Mouse (Mus musculus) heart, embryonic 14.5 days (tissue): Measurements from ENCODE around the gene N4bp2l1. TPM values are rescaled to one million over a fixed set of nuclear protein-coding genes. Genes with fewer than 3 reads are reported as not detected.
A peak's percentile ranks its signal among the peaks of the same experiment; 100 is the strongest.

ENCODE experiments used
- ATAC-seq: fragments of 200-750 bp; cut with Nextera tagmentation; 2 replicates; pipeline ENCODE4 v1.8.0; 2017; ENCODE audit warnings: low read depth, moderate TSS enrichment; ENCODE audit not compliant: insufficient number of reproducible peaks, insufficient read depth, low FRiP score
- H3K27ac ChIP-seq, 2 experiments: fragments of 200-500 bp in 1 of 2; fragments of 300-500 bp in 1 of 2; sonication (generic) in 1 of 2; replicated peaks in 1 of 2; 2 replicates each; pipeline ENCODE4 v1.5.1; 2012 to 2014; ENCODE audit warnings: low read depth in 2 of 2, low read length in 2 of 2, control low read depth in 1 of 2, mild to moderate bottlenecking in 1 of 2, mixed read lengths in 1 of 2; ENCODE audit not compliant: control insufficient read depth in 1 of 2, insufficient read depth in 1 of 2
- H3K27me3 ChIP-seq: fragments of 300-500 bp; sonication (generic); 2 replicates; pipeline ENCODE4 v1.6.1; 2014; ENCODE audit warnings: mild to moderate bottlenecking, low read length, control low read depth; ENCODE audit not compliant: control insufficient read depth, insufficient read depth
- H3K36me3 ChIP-seq: fragments of 300-500 bp; sonication (generic); 2 replicates; pipeline ENCODE4 v1.6.1; 2014; ENCODE audit warnings: mild to moderate bottlenecking, control low read depth, low read length, mixed read lengths; ENCODE audit not compliant: control insufficient read depth, insufficient read depth
- H3K4me1 ChIP-seq, 2 experiments: fragments of 200-500 bp in 1 of 2; fragments of 300-500 bp in 1 of 2; sonication (generic) in 1 of 2; 2 replicates each; pipeline ENCODE4 v1.6.1; 2012 to 2014; ENCODE audit warnings: low read length in 2 of 2, control low read depth in 1 of 2, mixed read lengths in 1 of 2; ENCODE audit not compliant: control insufficient read depth in 2 of 2, insufficient read depth in 2 of 2
- H3K4me2 ChIP-seq: fragments of 300-500 bp; sonication (generic); 2 replicates; pipeline ENCODE4 v1.6.1; 2014; ENCODE audit warnings: mild to moderate bottlenecking, low read length
- H3K4me3 ChIP-seq, 2 experiments: fragments of 200-500 bp in 1 of 2; fragments of 300-500 bp in 1 of 2; sonication (generic) in 1 of 2; 2 replicates each; pipeline ENCODE4 v1.5.1; 2012 to 2014; ENCODE audit warnings: low read length in 2 of 2, mild to moderate bottlenecking in 2 of 2, control low read depth in 1 of 2, low read depth in 1 of 2, moderate library complexity in 1 of 2; ENCODE audit not compliant: control insufficient read depth in 1 of 2, insufficient read depth in 1 of 2
- H3K9ac ChIP-seq: fragments of 300-500 bp; sonication (generic); 2 replicates; pipeline ENCODE4 v1.6.1; 2014; ENCODE audit warnings: mild to moderate bottlenecking, low read length
- H3K9me3 ChIP-seq: fragments of 300-500 bp; sonication (generic); 2 replicates; pipeline ENCODE4 v1.6.1; 2016; ENCODE audit warnings: low read length, control low read depth; ENCODE audit not compliant: control insufficient read depth
- WGBS: fragments of 180-500 bp; shearing (Covaris S2); extraction: QIAGEN DNeasy Blood & Tissue Kit; methylation state at CpG from one replicate; pipeline ENCODE4 v1.1.7; 2014; 5-methylcytosine and 5-hydroxymethylcytosine counted together
- polyA plus RNA-seq: library from polyadenylated mRNA; unstranded; fragments of >200 nt; fragmentation: Nextera tagmentation; extraction: Ambion mirVana; gene quantifications from 2 replicates; pipeline ENCODE4 v1.2.1, GENCODE M21; 2014

The N4bp2l1 gene
- polyA plus RNA-seq, 1 experiment from 2014 or later, result 3.6 TPM

DNA sequence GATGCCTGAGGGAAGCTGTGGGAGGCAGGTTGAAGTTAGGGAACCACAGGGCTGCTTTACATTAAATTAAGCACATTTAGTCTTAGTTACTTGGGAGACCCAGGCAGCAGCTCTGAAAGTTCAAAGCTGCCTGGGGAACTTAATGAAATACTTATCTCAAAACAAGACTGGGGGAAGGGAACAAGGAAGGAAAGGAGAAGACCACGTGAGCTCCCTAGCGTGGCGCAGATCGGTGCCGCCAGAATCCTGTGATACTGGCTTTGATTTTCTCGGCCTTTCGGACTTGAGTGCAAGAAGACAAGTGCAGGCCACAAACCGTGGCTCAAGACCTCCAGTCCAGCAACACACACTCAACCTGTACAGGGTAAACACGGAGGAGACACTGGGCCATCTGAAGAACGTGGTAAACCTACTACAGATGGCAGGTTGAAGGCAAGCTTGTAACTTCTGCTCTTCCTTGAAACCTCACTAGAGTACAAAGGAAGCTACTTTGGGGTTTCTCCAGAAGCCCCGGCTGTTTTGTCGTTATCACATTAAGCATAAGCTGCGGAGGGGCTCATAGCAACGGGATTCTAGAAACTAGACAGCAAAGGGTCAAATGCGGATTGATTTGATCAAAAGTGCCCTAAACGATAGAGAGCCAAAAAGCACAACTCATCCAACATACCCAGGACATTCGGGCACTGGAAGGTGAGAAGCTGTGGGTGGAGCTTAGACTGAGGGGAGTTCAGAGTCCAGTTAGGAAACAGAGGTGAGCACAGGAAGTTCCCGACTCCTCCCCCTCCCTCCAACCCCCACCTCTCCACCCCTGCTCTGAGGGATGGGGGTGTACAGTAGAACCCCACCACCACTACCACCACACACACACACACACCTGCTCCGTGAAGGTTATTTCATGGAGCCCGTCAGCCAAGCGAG, 1.5 kb upstream of the N4bp2l1 start:
- no peak overlapping the region for H3K4me2 ChIP-seq
- peaks cover 10% of the 10 kb centered on the region; the same call in 1 of the 2 replicates for H3K27me3 ChIP-seq
- 57% methylated on average over 21 of the region's 21 CpGs for WGBS
- H3K36me3 ChIP-seq, result peaks cover 10% of the 10 kb centered on the region; the same call in 1 of the 2 replicates
- ATAC-seq, result no peak
- no peaks in the 10 kb centered on the region for H3K9me3 ChIP-seq
- no peak overlapping the region for H3K4me3 ChIP-seq
- no peak overlapping the region for H3K27ac ChIP-seq
- H3K4me1 ChIP-seq, result peaks cover 2 to 5% of the 10 kb centered on the region in 2 experiments; a peak in 2 of 4 replicates
- H3K9ac ChIP-seq, result no peak overlapping the region

DNA sequence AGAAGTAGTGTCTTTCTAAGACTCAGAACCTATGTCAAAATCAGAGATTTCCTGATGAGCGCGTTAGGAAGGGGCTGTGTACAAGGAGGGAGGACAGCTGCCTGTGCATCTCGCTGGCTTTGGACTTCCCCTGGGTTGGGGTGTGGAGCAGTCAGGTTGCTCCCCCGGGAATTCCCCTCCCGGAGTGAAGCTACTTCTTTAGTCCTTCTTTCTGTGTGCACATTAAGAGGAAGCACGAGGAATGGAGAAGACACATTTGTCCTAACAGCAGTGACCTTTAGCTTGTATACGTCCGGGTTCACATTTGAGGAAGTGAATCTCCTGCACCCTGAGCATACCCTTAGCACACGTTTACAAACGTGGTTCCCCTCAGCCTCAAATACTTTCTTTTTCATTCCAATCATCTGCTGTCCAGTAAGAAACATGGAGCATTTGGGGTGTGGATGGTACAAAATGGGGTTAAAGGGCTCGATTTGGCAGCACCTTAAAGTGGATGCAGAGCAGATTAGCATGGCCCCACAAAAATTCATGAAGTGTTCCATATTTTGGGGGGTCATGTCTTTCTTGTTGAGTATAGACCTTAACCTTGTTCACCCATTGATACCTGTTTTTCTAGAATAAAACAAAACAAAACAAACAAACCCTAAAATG, 1.5 kb downstream of the N4bp2l1 start:
- Histone ChIP-seq H3K27me3 (peaks cover 10% of the 10 kb centered on the region; the same call in 1 of the 2 replicates), H3K9ac (no peak overlapping the region), H3K36me3 (no peaks in the 10 kb centered on the region), H3K4me3 (no peak overlapping the region), H3K4me2 (no peak overlapping the region), H3K27ac (no peak overlapping the region), H3K4me1 (peaks cover 4 to 10% of the 10 kb centered on the region in 2 experiments; a peak in 3 of 4 replicates), H3K9me3 (no peaks in the 10 kb centered on the region)
- 55% methylated on average over 11 of the region's 11 CpGs for WGBS
- no peak for ATAC-seq

DNA sequence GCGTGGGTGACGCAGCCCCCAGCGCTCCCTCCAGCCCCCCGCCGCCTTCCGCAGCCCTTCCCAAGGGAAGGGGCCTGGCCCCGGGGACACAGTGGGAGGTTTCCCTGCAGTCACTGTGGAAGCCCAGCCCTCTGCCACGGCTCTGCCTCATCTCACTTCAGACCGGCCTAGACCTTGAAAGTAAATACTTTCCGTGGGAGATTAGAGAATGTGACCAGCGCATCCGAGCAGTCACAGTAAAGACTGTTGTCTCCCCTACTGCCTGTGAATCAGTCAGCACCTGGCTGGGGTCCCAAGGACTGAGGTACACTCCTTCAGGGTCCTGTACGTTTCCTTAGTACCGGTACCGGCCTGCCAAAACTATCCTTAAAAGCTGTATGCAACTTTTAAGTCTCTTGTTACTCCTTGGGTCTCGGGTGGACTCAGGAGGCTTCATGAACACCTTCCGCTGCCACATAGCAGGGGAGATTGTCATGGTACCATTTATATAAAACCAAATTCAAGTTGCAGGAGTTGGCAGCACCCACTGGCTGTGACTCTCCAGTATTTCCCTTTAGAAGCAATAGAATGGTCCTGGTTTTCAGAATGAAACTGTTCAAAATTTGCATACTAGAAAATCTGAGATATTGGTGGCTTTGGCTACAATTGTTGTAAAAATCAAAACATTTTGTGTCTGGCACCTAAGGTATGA, 2.2 kb downstream of the N4bp2l1 start:
- 8% methylated on average over 17 of the region's 17 CpGs for WGBS
- no peak overlapping the region for H3K27ac ChIP-seq

DNA sequence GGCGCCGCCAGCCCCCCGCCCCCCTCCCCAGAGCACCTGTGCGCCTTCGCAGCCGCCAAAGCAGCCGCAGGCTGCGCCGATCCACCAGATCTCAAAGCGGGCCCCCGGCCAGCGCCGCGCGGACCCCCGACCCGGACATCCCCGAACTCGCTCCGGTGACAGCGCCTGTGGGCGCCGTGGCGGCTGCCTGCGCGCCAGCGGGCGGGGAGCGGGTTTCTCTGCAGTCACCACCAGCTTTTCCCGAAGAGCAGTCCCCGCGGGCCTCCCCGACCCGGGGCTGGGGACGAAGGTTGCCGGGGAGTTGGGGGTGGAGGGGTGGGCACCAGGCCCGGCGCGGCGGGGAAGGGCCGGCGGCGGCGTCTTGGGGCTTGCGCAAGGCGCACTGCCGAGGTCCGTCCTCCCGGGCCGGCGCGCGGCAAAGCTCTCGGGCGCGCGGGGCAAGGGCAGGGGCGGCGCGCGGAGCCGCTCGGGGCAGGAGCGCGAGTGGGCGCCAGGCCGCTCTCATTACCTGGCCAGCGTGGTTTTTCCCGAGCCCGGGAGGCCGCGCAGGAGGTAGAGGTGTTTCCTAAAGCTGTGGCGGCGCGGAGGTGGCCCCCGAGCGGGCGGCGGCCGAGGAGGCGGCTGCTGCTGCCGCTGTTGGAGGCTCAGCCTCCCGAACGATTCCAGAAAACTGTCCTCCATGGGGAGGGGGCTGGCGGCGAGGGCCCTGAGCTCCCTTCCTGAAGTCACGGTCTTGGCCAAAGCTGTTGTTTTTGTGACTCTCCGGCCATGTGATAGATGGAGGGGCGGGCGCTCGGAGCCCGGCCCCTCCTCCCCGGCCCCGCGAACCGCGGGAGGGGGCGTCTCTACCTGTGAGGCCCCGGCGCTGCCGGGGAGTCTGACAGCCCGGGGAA, 3.0 kb downstream of the N4bp2l1 start:
- under 1% methylated on average over 99 of the region's 102 CpGs for WGBS
- H3K4me1 ChIP-seq, result peaks cover 4 to 10% of the 10 kb centered on the region in 2 experiments; a peak in 3 of 4 replicates
- ATAC-seq, result peak; percentile 74
- peak overlapping the region; percentile 100 for H3K4me2 ChIP-seq
- peak overlapping the region; percentile 80 for H3K9ac ChIP-seq
- no peak overlapping the region for H3K27ac ChIP-seq
- H3K27me3 ChIP-seq, result peaks cover 10% of the 10 kb centered on the region; the same call in 1 of the 2 replicates
- H3K36me3 ChIP-seq, result no peaks in the 10 kb centered on the region
- peak overlapping the region; percentile 56 to 88 for H3K4me3 ChIP-seq
- no peaks in the 10 kb centered on the region for H3K9me3 ChIP-seq

More for the DNA sequence above, 2.2 kb downstream of the N4bp2l1 start:
- Histone ChIP-seq H3K4me3 (peak overlapping the region; percentile 56 to 88), H3K9ac (peak overlapping the region; percentile 80), H3K27me3 (peaks cover 10% of the 10 kb centered on the region; the same call in 1 of the 2 replicates), H3K4me2 (peak overlapping the region; percentile 100), H3K4me1 (peaks cover 4 to 10% of the 10 kb centered on the region in 2 experiments; a peak in 3 of 4 replicates), H3K9me3 (no peaks in the 10 kb centered on the region), H3K36me3 (no peaks in the 10 kb centered on the region)
- ATAC-seq, result no peak

DNA sequence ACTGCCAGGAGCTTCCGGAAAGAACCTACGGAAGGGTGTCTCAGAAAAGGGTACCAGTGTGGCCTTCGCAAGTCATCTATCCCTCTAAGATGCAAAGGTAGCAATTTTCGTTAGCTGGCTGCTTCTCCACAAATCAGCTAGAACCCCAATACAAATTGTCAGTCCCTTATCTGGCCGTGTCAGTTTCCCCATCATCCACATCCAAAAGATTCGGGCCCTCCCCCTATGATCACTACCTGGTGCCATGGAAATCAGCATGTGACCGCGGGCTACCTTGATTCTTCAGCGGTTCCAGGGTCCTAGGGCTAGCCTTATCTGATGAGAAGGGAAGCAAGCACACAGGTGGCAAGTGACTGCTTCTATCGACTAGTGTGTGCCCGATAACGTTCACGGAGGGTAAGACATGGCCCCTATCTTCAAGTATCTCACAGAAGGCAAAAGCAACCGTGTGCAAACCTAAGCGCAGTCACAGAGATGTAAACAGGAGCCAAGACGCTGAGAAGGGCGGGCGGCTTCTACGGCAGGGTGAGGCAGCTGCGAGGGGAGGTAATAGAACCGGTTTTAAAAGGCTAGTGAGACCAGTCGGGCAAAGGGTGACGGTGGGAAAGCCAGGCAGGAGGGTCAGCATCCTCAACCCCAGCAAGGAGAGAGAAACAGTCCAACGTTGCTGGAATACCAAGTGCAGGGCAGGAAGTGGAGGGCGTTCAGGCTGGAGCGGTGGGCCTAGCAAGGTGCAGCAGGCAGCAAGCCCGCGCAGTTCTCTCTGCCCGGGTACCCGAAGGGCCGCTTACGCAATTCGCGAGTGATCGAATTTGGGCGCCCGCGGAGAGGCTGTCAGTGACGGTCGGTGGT, 3.9 kb downstream of the N4bp2l1 start:
- Histone ChIP-seq H3K27me3 (peaks cover 10% of the 10 kb centered on the region; the same call in 1 of the 2 replicates), H3K36me3 (no peaks in the 10 kb centered on the region), H3K4me1 (peaks cover 2 to 10% of the 10 kb centered on the region in 2 experiments; a peak in 2 of 4 replicates), H3K9ac (peak overlapping the region; percentile 80), H3K4me2 (peak overlapping the region; percentile 100), H3K4me3 (peak overlapping the region; percentile 56 to 88), H3K27ac (no peak overlapping the region), H3K9me3 (no peaks in the 10 kb centered on the region)
- ATAC-seq, result 0 out of 2 replicates have a peak, but pooled peaks have one; percentile 18
- 13% methylated on average over 40 of the region's 40 CpGs for WGBS

DNA sequence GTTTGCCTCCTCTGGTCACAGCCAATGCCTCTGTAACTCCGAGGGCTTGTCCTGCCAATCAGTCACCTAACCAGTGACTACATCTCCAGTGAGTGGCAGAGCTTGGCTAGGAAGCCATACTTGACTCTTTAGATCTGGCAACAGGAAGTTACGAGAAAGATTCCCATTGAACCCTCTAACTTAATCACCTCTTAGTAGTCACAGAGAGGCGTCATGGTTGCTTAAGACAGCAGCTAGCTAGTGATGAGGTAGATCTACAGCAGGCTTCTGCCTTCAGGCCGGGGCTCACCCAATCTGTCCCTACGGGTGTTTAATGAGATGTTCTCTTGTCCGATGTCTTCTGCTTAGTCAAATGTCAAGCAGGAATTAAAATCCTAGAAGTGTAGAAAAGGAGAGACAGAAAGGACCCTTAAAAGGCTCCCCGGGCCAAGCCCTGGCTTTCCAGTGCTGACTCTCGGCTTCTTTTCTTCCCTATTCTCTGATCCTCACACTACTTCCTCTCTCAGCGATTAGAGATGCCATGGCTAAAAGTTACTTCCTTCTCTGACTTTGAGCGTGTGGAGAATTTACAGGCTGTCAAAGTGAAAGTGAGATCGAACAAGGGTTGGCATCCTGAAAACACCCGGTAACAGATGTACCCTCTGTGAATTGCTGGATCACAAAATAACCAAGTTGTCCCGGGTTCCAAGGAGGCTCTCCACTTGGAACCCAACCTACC, 4.6 kb downstream of the N4bp2l1 start:
- Histone ChIP-seq H3K27me3 (peaks cover 10% of the 10 kb centered on the region; the same call in 1 of the 2 replicates), H3K4me1 (peaks cover 2 to 10% of the 10 kb centered on the region in 2 experiments; a peak in 2 of 4 replicates), H3K9ac (no peak overlapping the region), H3K4me2 (peak overlapping the region; percentile 100), H3K9me3 (no peaks in the 10 kb centered on the region), H3K27ac (no peak overlapping the region), H3K4me3 (no peak overlapping the region), H3K36me3 (no peaks in the 10 kb centered on the region)
- ATAC-seq, result no peak
- WGBS, result 76% methylated on average over 13 of the region's 13 CpGs
